Mouse (Mus musculus) bone marrow macrophage, adult 2 months (primary cell): Measurements from ENCODE around the gene Amdhd2. TPM values are rescaled to one million over a fixed set of nuclear protein-coding genes. Genes with fewer than 3 reads are reported as not detected.
A peak's percentile ranks its signal among the peaks of the same experiment; 100 is the strongest.

Experiments used
- H3K27ac ChIP-seq: 2 replicates; pipeline ENCODE4 v1.5.1; 2012; ENCODE audit warnings: low read depth, low read length; ENCODE audit not compliant: insufficient read depth
- H3K4me1 ChIP-seq: 2 replicates; pipeline ENCODE4 v1.6.1; 2012; ENCODE audit warnings: low read length; ENCODE audit not compliant: control insufficient read depth, insufficient read depth
- H3K4me3 ChIP-seq: 2 replicates; pipeline ENCODE4 v1.5.1; 2012; ENCODE audit warnings: mild to moderate bottlenecking, low read length, moderate library complexity; ENCODE audit not compliant: insufficient read depth
- CTCF ChIP-seq: IDR thresholded peaks from 2 replicates; pipeline ENCODE4 v1.5.1; 2012; ENCODE audit warnings: low read depth, mild to moderate bottlenecking, low read length, moderate library complexity
- POLR2A ChIP-seq: IDR thresholded peaks from 2 replicates; pipeline ENCODE4 v1.6.1; 2012; ENCODE audit warnings: mild to moderate bottlenecking, low read depth, low read length, borderline replicate concordance
- polyA plus RNA-seq: library from polyadenylated mRNA; stranded (reverse); fragments of >200 nt; gene quantifications from 2 replicates; pipeline ENCODE4 v1.2.4, GENCODE M21; 2012; ENCODE audit not compliant: missing spikeins, insufficient read depth, insufficient read length

The Amdhd2 gene
- 89.6 and 118 TPM in 2 replicates for polyA plus RNA-seq

DNA sequence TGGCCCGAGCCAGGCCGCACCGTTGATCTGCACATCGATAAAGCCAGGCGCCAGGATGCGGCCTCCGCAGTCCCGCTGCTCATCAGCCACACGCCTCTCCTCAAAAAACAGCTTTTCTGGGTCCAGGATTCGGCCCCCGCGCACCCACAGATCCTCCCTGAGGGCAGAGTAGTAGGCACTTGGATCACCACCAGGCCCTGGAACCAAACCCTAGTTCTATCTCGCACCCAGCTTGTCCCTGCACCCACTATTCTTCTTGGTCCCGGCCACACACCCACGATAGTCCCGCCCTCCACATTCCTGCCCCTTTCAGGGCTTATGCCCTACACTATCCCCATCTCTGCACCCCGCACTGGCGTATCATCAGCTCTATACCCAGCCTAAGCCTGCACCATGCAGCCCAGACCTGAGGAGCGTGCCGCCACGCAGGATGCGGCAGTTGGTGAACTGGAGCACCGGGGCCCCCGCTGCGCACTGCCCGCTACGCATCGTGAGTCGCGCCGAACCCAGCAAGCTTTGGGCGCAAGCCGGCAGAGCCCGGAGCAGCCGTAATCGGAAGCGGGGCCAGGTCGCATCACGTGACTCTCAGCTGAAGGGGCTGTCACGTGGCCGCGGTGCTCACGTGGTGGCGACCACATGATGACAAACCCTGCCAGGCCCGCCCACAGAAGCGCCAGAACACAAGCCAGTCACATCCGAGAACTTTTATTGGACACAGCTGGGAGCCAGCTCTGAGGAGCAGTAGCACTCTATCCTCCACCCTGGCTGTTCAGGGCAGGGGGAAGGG, at the start of gene Amdhd2:
Gene Amdhd2, minus strand, starts transcription at position 591 of the 787 bp plus-strand sequence.
- Histone ChIP-seq H3K27ac (peak within 1 kb of the TSS; percentile 95), H3K4me3 (peak within 1 kb of the TSS; percentile 66), H3K4me1 (peaks cover 52% of the 10 kb centered on the region)
- TF ChIP-seq POLR2A (no peak), CTCF (no peak)

DNA sequence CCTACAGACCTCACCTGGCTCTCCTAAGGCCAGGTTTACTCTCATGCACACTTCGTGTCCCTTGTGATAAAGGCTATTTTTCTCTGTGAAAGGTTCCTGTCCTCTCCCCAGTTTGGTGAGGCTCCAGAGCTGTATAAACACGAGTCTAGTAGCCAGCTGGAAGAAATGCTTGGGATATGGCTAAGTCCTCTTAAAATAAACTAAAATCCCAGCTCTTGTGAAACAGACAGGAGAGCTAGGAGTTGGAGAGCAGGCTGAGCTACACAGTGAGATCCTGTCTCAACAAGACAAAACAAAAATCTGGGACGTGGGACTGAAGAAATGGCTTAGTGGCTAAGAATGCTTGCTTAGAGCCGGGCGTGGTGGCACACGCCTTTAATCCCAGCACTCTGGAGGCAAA, 49.6 kb upstream of the Amdhd2 start:
- peaks cover 8% of the 10 kb centered on the region; the same call in 1 of the 2 replicates for H3K4me1 ChIP-seq
- H3K27ac ChIP-seq = no peak overlapping the region

DNA sequence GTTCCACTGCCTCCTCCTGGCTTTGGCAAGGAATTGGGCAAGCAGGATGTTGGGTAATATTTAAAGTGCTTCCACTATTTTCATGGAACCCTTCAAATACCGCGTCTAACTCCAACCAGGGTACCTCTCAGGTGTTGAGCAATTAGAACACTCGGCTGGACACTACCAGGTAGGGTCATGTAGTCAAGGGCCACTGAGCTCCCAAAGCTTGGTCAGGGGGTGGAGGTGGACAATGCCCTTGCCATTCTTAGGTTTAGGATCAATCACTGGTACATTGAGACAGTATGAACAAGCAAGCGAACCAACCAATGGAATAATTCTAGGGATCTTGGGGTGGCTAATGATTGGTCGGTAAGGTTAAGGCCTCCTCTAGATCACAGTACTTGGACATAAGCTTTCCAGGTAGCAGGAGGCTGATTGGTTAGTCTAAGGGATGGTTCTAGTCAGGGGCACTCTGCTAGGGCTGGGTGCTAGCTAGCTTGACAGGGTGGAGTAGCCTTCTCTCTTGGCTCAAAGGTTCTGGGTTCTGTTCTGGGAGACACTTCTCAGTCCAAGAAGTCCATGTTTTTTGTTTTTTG, 49.0 kb upstream of the Amdhd2 start:
- TF ChIP-seq POLR2A (no peak), CTCF (no peak)
- Histone ChIP-seq H3K4me1 (peaks cover 8% of the 10 kb centered on the region; the same call in 1 of the 2 replicates), H3K27ac (no peak overlapping the region), H3K4me3 (no peak overlapping the region)

More for the DNA sequence above, 49.6 kb upstream of the Amdhd2 start:
- no peak for TF ChIP-seq POLR2A
- TF ChIP-seq CTCF = no peak
- H3K4me3 ChIP-seq = no peak overlapping the region

- Histone ChIP-seq H3K27ac (no peak overlapping the region), H3K4me3 (peak overlapping the region; percentile 28), H3K4me1 (peaks cover 9% of the 10 kb centered on the region; the same call in 1 of the 2 replicates)
- no peak for TF ChIP-seq POLR2A
Measured at GRCm38 (mm10) chr17:24211631-24212440, 48.3 kb upstream of the Amdhd2 start.

DNA sequence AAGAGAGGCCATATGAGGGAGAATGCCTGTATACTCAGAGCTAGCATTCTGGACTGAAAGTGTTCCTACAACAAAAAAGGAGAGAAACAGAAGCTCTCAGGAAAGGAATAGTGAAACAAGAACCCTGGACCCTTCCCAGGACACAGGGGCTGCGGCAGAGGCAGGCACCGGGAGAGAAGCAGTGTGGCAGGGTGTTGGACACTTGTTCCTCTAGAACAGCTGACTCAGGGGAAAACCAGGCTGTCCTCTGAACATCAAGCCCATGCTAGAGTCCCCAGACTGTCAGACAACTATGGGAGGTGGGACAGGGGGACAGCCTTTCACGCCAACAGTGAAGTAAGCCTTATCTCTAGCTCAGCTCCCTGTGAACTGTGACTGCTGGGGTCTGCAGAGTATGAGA, 47.0 kb upstream of the Amdhd2 start:
- Histone ChIP-seq H3K27ac (no peak overlapping the region), H3K4me1 (peaks cover 15% of the 10 kb centered on the region), H3K4me3 (no peak overlapping the region)
- TF ChIP-seq CTCF (no peak), POLR2A (no peak)

DNA sequence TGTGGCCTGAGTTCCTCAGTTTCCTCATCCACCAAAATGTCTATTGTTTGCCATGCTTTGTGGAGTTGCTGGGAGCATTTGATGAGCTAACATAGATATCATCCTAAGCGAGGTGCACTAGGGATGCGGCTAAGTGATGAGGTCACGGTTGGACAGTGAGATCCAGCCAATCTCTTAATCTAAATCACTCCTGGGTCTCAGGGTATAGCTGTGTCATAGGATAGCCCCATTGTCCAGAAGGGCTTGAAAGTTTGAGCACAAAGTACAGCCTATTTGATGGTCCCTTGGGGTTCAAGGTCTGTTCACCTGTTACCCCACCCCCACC, 46.3 kb upstream of the Amdhd2 start:
- H3K4me3 ChIP-seq = no peak overlapping the region
- TF ChIP-seq POLR2A = no peak
- no peak for TF ChIP-seq CTCF
- H3K4me1 ChIP-seq = peaks cover 15% of the 10 kb centered on the region
- no peak overlapping the region for H3K27ac ChIP-seq

DNA sequence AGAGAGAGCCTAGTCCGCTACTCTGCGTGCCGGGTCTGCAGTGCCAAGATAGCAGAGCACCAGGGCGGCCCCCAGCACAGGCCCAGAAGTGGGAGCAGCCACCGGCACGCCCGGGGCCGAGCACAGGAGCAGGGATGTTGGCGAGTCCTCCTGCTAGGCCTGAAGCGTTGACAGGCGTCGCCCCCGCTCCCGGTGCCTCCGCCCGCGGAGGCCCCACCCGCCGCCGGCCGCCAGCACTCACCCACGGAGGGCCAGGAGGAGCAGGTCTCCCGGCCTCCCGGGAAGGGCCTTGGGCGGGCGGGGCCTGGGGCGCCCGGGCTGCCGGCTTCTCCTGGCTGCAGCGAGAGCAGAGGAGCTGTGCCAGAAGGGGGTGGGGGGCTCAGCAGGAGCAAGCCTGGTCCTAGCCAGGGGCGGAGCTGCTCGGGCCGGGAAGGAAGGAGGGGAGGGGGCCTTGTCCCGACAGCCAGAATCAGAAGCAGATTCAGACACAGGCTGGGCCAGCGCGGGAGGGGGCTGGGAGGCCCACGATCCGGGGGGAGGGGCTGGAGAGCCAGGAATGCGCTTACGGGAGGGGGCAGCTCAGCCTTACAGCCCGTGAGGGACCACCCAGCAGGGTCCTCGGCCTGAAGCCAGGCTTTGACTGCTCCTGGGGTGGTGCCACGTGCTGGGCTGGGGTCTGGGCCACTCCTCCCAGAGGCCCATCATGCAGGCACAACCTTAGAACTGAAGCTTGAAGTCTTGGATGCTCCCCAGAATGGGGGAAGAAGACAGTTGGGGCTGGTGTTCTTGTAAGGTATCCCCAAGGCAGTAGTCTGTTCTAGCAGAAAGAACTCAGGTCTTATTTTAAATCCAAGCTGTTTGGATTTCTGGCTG, 45.7 kb upstream of the Amdhd2 start, which contains the start of gene Ntn3:
Gene Ntn3, minus strand, starts transcription at position 489 of the 873 bp plus-strand sequence.
- Histone ChIP-seq H3K4me3 (peak within 1 kb of the TSS; percentile 14), H3K4me1 (peaks cover 21% of the 10 kb centered on the region), H3K27ac (no peak within 1 kb of the TSS)
- TF ChIP-seq POLR2A (no peak), CTCF (no peak)

DNA sequence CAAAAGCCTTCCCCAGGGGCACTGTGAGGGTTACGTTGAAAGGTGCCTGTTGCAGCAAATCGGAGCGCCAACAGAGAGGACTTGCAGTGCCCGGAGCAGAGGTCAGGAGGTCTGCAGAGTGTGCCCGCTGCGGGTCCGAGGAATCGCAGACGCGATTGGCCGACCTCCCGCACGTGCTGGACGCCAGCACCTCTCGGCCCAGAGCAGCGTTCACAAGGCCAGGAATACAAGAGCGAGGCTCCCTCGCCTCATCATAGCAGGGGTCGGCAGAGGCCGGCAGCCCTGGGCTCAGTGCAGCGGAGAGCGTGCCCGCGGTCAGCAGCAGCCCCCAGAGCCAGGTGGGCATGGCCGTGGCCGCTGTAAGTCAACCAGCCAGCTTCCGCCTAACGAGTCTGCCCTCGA, 45.1 kb upstream of the Amdhd2 start:
- Histone ChIP-seq H3K4me1 (peaks cover 25% of the 10 kb centered on the region), H3K4me3 (peak overlapping the region; percentile 14), H3K27ac (no peak overlapping the region)
- no peak for TF ChIP-seq POLR2A
- no peak for TF ChIP-seq CTCF

DNA sequence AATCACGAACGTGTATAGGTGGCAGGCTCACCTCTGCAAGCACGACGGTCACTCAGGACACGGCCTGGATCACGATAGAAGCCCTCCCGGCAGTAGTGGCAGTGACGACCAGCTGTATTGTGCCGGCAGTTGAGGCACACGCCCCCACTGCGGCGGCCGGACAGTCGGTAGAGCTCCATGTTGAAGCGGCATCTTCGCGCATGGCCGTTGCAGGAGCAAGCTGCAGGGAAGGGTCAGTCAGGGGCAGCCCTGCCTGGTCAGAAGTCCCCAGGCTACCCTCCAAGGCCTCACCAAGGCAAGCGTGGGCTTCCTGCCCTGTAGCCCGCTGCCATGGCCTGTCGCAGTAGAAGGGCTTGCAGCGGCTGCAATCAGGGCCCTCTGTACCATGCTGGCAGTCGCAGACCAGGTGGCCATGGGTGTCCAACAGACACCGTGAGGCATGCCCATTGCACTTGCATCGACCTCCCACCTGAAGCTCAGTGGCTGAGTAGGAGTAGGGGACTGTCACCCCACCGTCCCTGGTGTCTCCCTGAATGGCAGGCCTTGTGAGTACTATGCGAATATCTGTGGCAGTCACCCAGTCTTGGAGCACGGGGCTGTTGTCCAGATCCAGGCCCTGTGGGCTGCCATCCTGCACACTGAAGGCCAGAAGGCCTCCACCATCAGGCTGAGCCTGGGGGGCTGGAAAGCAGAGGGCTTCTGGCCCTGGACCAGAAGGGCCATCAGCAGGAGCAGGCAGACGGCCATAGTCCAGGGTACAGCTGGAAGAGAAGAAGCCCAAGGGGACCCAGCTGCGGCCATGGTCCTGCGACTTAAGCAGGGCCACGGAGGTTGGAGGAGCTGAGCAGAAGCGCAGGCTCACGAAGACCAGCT, 44.4 kb upstream of the Amdhd2 start:
- H3K4me3 ChIP-seq = no peak overlapping the region
- peaks cover 25% of the 10 kb centered on the region for H3K4me1 ChIP-seq
- TF ChIP-seq POLR2A = no peak
- TF ChIP-seq CTCF = no peak
- H3K27ac ChIP-seq = no peak overlapping the region
